Mouse (Mus musculus) lung, postnatal 4 days (tissue): ENCODE results near the gene Spint4.

Experiments
- DNase-seq, 2 experiments: peaks; one replicate each; pipeline ENCODE4 v3.0.0; 2021

Spint4 gene

DNA sequence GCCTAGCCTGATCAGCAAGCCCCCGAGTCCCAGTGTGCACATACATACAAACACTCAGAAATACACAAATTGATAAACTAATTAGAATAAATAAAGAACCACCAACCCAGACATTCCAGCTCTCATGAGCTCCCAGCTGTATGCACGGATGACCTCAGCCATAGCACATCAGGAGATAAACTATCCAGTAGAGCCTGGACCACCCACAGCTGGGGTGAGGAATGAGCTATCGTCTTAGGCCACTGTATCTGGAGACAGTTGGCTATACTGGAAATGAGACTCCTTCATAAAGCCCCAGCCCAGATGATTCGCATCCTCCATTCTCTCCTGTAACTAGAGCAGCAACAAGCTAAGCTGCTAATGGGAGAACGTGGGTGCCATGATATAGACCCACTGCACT, 36.5 kb downstream of the Spint4 start:
- DNase-seq, result peak; percentile 11 to 46

DNA sequence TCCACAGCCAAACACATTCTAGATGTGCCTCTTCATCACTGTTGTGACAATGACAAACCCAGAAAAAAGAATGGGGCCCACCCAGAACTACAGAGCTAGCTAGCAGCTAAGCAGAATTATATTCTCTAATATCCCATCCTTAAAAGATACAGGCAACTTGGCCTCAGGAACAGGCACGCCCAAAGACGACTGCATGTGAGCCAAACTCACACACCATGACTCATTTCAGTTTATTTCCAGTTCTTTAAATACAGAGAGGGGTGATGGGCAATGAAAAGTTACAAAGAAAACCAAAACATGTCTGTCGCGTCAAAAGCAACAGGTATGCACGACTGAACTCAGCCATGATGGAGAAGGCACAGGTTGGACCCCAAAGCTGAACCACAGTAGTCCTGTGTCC, 37.1 kb downstream of the Spint4 start:
- no peak for DNase-seq

DNA sequence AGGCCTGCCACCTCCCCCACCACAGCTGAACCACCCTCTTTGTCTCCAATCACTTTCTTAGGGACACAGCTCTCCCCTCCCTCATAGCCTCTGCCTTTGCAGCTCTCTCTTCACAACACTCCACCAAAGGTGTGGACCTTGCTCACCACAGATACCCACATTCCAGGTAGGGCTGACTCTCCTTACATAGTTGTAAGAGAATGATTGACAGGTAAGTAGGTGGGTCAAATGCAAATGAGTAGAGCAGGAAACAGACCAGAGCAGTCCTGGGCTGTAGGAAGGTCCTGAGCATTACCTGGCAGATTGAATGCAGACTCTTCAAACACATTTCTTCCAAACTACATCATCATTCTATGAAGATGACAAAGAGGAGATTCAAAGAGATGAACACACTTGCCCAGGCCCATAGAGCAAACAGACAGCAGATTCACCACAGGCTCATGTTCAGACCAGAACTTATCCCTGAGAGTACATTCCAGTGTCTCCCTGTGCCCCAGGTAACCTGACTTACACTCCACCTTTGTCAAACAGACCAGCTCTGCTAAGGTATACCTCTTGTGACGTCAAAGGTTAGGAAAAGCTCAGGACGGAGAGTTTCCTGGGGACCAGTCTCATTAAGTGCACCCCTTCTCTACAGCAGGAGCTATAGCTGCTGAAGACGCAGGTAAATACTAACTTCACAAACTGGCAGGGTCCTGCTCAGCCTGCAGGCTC, 39.2 kb downstream of the Spint4 start:
- no peak for DNase-seq

DNA sequence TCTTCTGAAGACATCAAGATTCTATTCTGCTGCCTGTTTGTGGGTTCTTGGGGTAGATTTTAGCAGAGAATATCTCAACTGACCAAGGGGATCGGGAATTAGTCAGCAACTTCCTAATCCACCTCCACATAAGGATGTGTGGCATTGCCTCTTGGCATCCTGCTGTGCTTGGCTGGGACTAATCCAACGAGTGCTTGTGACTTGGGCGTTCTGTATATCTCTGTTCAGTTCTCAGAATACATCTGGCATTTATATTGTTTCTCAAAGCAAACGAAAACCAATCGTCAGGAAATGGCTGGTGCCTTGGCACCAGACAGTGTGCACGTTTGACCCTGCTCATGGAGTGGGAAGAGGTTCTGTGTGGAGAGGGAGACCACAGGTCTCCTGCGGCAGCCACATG, 41.6 kb downstream of the Spint4 start:
- no peak for DNase-seq

DNA sequence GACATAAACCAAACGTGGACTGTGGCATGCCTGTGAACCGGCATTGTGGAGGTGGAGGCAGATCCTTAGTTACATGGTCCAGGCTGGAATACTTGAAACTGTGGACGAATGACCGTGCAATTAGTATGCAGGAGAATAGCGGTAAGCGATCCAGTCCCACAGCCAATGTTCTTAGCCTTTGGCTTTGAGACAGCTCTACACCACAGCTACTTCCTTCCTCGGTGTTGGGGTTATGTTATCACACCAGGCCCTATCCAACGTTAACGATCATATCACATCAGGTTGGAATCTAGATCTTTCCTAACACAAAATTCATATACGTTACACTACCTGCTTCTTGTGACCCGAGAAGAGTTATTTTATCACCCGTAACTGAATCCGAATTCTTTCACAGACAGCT, 46.7 kb downstream of the Spint4 start:
- DNase-seq, result no peak

DNA sequence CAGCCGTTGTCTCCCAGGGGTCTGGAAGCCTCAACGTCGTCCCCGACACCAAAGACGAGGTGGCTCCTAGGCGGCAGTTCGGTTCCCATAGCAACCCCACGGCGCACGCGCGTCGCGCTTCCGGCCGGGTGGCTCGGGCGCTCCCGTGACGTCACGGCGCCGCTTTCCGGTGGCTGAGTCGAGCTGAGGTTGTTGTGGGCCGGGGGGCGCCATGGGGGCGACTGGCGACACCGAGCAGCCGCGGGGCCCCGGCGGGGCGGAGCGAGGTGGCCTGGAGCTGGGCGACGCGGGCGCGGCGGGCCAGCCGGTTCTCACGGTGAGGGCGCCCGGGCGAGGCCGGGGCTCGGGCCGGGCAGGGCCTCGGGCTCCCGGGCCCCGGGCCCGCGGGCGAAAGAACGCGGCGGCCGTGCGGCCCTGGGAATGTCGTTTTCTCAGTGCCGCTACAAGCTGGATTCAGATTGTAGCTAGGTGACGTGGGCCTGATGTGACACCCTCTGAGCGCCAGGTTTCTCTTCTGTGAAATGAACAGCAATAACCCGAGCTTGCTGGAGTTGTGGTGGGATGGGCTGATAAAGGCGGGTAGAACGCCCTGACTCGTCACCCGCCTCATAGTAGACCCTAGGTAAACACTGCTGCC, 47.7 kb downstream of the Spint4 start, which contains the start of the genes Wfdc3 and Dnttip1:
Gene Wfdc3 (minus strand): TSS at position 89 of the 637 bp plus-strand sequence.
Gene Dnttip1 (plus strand): TSS at position 141 of the 637 bp plus-strand sequence.
- DNase-seq, result peak; percentile 95

DNA sequence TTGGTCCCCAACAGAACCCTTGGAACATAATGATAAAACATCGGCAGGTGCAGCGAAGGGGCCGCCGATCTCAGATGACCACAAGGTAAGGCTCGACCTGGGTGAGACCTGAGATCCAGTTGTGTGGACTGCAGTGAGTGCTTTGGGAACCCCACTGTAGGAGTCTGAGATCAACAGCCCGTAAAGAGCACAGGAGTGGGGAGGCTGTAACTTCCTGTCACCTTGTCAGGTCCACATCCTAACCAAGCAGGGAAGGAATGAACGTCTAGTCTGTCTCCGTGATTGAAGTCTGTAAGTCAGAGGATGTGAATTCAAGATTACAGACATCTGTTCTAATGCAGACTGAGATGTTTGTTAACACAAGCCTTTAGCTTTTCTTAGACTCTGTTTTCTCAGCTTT, 48.4 kb downstream of the Spint4 start:
- DNase-seq, result no peak

DNA sequence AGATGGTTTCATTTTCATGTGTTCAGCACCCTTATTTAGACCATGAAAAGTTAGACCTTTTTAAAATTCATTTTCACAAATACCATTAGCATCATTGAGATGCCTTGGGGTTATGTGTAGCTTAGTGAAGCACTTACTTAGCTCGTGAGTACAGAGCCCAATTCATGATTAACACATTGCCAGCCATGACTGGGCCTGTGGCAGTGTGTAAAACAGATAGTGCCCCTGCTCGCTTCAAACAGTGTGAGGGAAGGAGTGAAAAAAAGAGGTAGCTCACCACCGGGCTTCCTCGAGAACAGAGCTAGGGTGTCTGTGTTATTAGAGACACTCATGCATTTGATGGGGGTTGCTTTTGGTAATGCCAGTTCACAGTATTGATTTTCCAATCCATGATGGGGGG, 49.9 kb downstream of the Spint4 start:
- DNase-seq, result no peak

DNA sequence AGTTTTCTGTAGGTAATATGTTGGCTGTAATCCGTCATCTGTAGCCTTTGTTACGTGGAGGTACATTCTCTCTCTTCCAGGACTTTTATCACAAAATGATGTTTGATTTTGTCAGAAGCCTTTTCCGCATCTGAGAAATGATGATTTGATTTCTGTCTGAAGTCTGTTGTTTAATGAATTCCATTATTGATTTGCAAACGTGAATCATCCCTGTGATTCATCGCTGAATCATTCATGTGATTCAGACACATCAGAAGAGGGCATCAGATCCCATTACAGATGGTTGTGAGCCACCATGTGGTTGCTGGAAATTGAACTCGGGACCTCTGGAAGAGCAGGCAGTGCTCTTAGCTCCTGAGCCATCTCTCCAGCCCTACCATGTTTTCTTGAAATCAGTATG, 50.7 kb downstream of the Spint4 start:
- DNase-seq, result no peak
